Mouse (Mus musculus): Measurements from ENCODE around the gene Auts2. TPM values are rescaled to one million over a fixed set of nuclear protein-coding genes. Genes with fewer than 3 reads are reported as not detected.

Gene Auts2
- polyA plus RNA-seq, 1 experiment from 2014 or later: 97.2 TPM

DNA sequence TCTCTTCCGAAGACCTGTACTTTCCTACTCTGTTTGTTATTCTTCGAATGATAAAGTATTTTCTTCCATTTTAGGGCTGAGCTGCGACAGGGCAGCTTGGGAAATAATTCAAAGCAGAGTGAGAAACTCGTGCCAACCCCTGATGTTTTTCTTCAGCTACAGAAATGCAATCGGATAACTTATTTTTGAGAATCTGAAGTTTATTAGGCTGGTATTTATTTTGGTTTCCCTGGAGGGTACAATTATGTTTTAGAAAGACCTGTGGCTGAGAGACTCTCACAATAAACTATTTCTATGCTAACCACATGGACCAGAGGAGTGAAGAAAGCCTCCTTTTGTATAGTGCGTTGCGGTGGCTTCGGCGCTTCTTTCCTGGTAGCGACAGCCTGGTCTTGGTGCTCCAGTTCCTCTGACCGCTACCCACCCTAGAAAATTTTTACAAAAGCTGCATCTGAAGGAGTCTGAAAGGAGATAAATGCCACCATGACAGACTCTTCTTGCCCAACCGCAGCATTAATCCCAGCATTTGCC, 550.4 kb downstream of the Auts2 start:
- no peaks in the 10 kb centered on the region for H3K27me3 ChIP-seq (replicated peaks; ENCODE audit: control insufficient read depth, insufficient read depth, low read length)
- no peaks in the 10 kb centered on the region for H3K36me3 ChIP-seq (ENCODE audit: control insufficient read depth, insufficient read depth)
- peaks cover 4% of the 10 kb centered on the region; the same call in 1 of the 2 replicates for H3K4me1 ChIP-seq (replicated peaks; ENCODE audit: control insufficient read depth, insufficient read depth, low read length)
- 67% methylated on average over 12 of the region's 12 CpGs for WGBS
- H3K9ac ChIP-seq (replicated peaks; ENCODE audit: low read depth, low read length): no peak overlapping the region
- no peaks in the 10 kb centered on the region for H3K9me3 ChIP-seq (ENCODE audit: control insufficient read depth, low read length)
- no peak overlapping the region for H3K4me2 ChIP-seq (ENCODE audit: low read length)
- no peak overlapping the region for H3K4me3 ChIP-seq (replicated peaks; ENCODE audit: low read length)
- no peak overlapping the region for H3K27ac ChIP-seq (ENCODE audit: low read length)
- ATAC-seq: no peak

DNA sequence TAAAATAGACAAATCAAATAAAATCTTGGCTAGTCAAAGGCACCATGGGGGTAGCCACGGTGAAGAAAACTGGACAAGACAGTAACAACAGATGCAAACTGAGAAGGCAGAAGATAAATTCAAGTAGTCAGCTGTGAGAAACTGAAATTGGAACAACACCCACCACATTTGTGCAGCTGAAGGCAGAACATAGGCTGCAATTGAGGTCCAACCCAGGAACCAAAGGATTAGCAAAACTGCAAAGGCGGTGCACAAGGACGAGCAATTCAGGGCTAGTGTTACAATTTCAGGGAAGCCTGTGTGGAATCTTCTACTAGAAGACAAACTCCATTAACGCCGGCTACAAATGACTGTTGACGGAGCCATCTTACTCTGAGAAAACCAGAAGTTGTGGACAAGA, 550.9 kb downstream of the Auts2 start:
- 83% methylated on average over 6 of the region's 6 CpGs for WGBS
- no peak for ATAC-seq
- H3K9ac ChIP-seq (replicated peaks; ENCODE audit: low read depth, low read length): no peak overlapping the region
- H3K27ac ChIP-seq (ENCODE audit: low read length): no peak overlapping the region
- no peak overlapping the region for H3K4me3 ChIP-seq (replicated peaks; ENCODE audit: low read length)
- no peaks in the 10 kb centered on the region for H3K27me3 ChIP-seq (replicated peaks; ENCODE audit: control insufficient read depth, insufficient read depth, low read length)
- no peaks in the 10 kb centered on the region for H3K36me3 ChIP-seq (ENCODE audit: control insufficient read depth, insufficient read depth)
- peaks cover 4% of the 10 kb centered on the region; the same call in 1 of the 2 replicates for H3K4me1 ChIP-seq (replicated peaks; ENCODE audit: control insufficient read depth, insufficient read depth, low read length)
- no peaks in the 10 kb centered on the region for H3K9me3 ChIP-seq (ENCODE audit: control insufficient read depth, low read length)
- H3K4me2 ChIP-seq (ENCODE audit: low read length): no peak overlapping the region

DNA sequence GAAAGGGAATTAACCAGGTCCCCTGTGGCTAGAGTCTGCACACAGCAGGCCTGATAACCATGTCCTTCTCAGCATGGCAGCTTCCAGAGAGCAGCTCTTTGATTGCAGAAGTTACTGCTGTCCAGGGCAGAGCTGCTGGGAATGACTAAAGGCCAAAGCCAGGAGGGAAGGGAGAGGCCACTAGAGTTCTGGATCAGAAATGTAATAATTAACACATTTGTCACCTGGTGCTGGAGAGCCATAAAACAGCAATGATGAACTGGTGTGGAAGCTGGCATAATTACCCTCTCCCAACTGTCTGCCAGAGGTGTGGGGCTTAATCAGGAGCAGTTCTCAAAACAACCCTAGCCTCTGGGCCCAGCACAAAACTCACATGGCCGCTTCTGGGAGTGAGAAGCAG, 552.6 kb downstream of the Auts2 start:
- Histone ChIP-seq H3K36me3 (ENCODE audit: control insufficient read depth, insufficient read depth) (no peaks in the 10 kb centered on the region), H3K4me1 (replicated peaks; ENCODE audit: control insufficient read depth, insufficient read depth, low read length) (0 out of 2 replicates have a peak, but pooled peaks cover 2% of the 10 kb centered on the region), H3K27ac (ENCODE audit: low read length) (no peak overlapping the region), H3K27me3 (replicated peaks; ENCODE audit: control insufficient read depth, insufficient read depth, low read length) (no peaks in the 10 kb centered on the region), H3K4me3 (replicated peaks; ENCODE audit: low read length) (no peak overlapping the region), H3K9me3 (ENCODE audit: control insufficient read depth, low read length) (no peaks in the 10 kb centered on the region), H3K9ac (replicated peaks; ENCODE audit: low read depth, low read length) (no peak overlapping the region), H3K4me2 (ENCODE audit: low read length) (no peak overlapping the region)
- no peak for ATAC-seq
- WGBS: 60% methylated on average over 1 of the region's 1 CpGs

DNA sequence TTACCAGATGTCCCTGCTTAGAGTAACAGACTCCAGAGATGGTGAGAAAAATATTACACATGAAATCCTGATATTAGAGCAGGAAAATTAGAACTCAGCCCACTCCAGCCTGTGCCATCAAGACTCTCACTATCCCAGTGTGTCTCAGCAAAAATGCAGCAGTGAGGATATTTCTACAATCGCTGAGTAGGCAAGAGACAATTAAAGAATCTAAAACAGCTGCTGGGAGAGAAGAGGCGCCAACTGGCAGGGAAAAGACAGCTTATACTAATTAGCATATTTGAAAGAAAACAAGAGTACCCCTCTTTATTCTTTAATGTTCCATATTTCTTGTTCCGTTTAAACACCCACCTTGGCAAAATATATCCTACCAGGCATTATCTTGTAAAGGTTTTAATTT, 561.7 kb downstream of the Auts2 start:
- Histone ChIP-seq H3K9ac (replicated peaks; ENCODE audit: low read depth, low read length) (no peak overlapping the region), H3K36me3 (ENCODE audit: control insufficient read depth, insufficient read depth) (no peaks in the 10 kb centered on the region), H3K4me3 (replicated peaks; ENCODE audit: low read length) (no peak overlapping the region), H3K9me3 (ENCODE audit: control insufficient read depth, low read length) (no peaks in the 10 kb centered on the region), H3K4me2 (ENCODE audit: low read length) (no peak overlapping the region), H3K27me3 (replicated peaks; ENCODE audit: control insufficient read depth, insufficient read depth, low read length) (no peaks in the 10 kb centered on the region), H3K27ac (ENCODE audit: low read length) (no peak overlapping the region), H3K4me1 (replicated peaks; ENCODE audit: control insufficient read depth, insufficient read depth, low read length) (peaks cover 19% of the 10 kb centered on the region)
- no peak for ATAC-seq
- 33% methylated on average over 3 of the region's 3 CpGs for WGBS

DNA sequence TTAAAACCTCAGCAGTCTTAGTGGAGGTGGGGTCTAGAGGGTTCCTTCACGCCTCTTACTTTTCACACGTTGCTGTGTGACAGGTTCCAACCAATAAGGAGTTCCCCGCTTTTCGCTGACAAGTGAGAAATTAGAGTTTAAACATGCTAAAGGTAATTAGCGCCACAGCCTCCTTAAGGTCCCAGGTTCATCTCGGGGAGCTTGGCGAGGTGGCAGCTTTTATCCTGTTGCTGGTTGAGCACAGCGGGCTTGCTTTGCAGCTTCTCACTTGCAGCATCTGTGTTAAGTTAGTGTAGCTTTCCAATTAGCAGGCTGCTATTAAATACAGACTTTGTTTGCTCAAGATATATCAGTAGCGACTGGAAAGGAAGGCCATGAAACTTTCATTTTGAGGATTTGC, 564.2 kb downstream of the Auts2 start:
- H3K36me3 ChIP-seq (ENCODE audit: control insufficient read depth, insufficient read depth): no peaks in the 10 kb centered on the region
- no peak overlapping the region for H3K4me2 ChIP-seq (ENCODE audit: low read length)
- no peak overlapping the region for H3K27ac ChIP-seq (ENCODE audit: low read length)
- H3K9me3 ChIP-seq (ENCODE audit: control insufficient read depth, low read length): no peaks in the 10 kb centered on the region
- 43% methylated on average over 9 of the region's 9 CpGs for WGBS
- H3K4me3 ChIP-seq (replicated peaks; ENCODE audit: low read length): no peak overlapping the region
- no peaks in the 10 kb centered on the region for H3K27me3 ChIP-seq (replicated peaks; ENCODE audit: control insufficient read depth, insufficient read depth, low read length)
- ATAC-seq: peak; percentile 62; the same call in 1 of the 2 replicates
- H3K4me1 ChIP-seq (replicated peaks; ENCODE audit: control insufficient read depth, insufficient read depth, low read length): peaks cover 15% of the 10 kb centered on the region
- H3K9ac ChIP-seq (replicated peaks; ENCODE audit: low read depth, low read length): no peak overlapping the region

DNA sequence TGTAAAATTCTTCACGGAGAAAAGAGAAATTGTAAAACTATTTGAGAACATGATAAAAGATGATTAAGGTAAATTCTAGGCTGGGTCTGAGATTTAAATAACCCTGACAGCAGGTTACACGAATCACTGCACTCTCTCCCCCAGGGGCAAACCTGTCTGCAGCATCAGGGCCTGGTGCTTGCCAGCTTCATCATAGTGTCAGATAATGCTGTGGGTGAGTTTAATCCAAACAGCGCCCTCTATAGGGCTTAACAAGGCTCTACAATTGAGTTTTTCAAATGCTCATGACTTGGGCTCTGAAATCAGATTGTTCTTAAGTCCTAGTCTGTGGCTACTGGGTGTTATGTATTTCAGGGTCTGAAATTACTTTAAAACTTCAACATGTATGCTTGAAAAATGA, 565.6 kb downstream of the Auts2 start:
- 60% methylated on average over 3 of the region's 3 CpGs for WGBS
- Histone ChIP-seq H3K4me1 (replicated peaks; ENCODE audit: control insufficient read depth, insufficient read depth, low read length) (peaks cover 20% of the 10 kb centered on the region), H3K27me3 (replicated peaks; ENCODE audit: control insufficient read depth, insufficient read depth, low read length) (no peaks in the 10 kb centered on the region), H3K4me2 (ENCODE audit: low read length) (no peak overlapping the region), H3K9ac (replicated peaks; ENCODE audit: low read depth, low read length) (no peak overlapping the region), H3K27ac (ENCODE audit: low read length) (no peak overlapping the region), H3K9me3 (ENCODE audit: control insufficient read depth, low read length) (no peaks in the 10 kb centered on the region), H3K36me3 (ENCODE audit: control insufficient read depth, insufficient read depth) (no peaks in the 10 kb centered on the region), H3K4me3 (replicated peaks; ENCODE audit: low read length) (no peak overlapping the region)
- no peak for ATAC-seq

DNA sequence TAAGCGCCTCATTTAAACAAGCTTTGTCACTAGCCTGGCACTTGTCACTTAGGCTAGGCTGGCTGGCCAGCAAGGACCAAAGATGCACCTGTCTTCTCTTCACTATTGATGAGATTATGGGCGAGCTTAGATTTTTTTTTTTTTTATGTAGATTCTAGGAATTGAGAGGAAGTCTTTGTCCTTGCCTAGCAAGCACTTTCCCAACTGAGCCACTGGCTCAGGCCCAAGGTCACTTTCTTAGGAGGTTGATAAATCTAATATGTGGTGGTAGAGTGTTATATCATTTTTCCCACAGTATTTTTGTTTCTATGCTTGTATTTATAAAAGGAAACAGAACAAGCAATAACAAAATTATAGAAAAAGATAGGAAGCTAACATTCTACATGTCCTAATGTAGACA, 571.2 kb downstream of the Auts2 start:
- H3K4me3 ChIP-seq (replicated peaks; ENCODE audit: low read length): no peak overlapping the region
- WGBS: 80% methylated on average over 2 of the region's 2 CpGs
- H3K27ac ChIP-seq (ENCODE audit: low read length): no peak overlapping the region

DNA sequence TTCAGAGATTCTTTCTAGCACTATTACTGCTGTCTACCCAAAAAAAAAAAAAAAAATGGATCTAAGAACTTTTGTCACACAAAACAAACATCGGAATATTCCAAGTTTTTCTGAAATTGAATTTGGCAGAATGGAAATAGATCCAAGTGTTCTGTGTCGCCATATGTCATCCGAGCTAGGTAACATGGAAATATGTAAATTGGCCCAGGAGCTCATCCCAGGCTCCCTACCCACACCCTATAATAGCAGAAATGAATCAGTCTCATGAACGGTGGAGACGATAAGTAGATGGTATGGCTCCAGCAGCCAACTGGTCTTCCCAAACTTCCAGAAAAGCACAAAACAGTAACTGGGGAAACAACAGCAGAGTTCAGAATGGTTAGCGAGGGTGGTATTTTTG, 577.6 kb downstream of the Auts2 start:
- H3K4me2 ChIP-seq (ENCODE audit: low read length): no peak overlapping the region
- 68% methylated on average over 6 of the region's 6 CpGs for WGBS

More for the DNA sequence above, 571.2 kb downstream of the Auts2 start:
- Histone ChIP-seq H3K36me3 (ENCODE audit: control insufficient read depth, insufficient read depth) (no peaks in the 10 kb centered on the region), H3K9me3 (ENCODE audit: control insufficient read depth, low read length) (no peaks in the 10 kb centered on the region), H3K27me3 (replicated peaks; ENCODE audit: control insufficient read depth, insufficient read depth, low read length) (no peaks in the 10 kb centered on the region), H3K4me2 (ENCODE audit: low read length) (no peak overlapping the region), H3K9ac (replicated peaks; ENCODE audit: low read depth, low read length) (no peak overlapping the region), H3K4me1 (replicated peaks; ENCODE audit: control insufficient read depth, insufficient read depth, low read length) (peaks cover 22% of the 10 kb centered on the region)
- no peak for ATAC-seq

DNA sequence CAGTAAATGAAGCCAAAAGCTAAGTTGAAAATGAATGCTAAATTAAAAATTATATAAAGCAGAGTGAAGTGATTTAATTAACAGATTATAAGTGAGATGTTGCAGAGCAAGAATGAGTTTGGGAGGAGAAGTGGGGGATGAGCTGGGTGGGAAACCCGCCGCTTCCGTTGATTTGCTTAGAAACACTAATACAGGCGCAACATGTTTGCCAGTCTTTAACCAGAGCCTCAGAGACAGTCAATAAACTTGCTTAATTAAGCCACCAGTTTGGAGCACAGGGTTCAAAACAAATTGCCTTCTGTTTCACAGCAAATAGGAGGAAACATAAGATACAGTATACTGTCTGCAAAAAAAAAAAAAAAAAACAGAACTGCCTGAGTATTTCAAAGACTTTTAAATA, 579.6 kb downstream of the Auts2 start:
- H3K4me2 ChIP-seq (ENCODE audit: low read length): no peak overlapping the region
- H3K4me3 ChIP-seq (replicated peaks; ENCODE audit: low read length): no peak overlapping the region
- peak; percentile 62 for ATAC-seq
- no peak overlapping the region for H3K9ac ChIP-seq (replicated peaks; ENCODE audit: low read depth, low read length)
- peaks cover 28% of the 10 kb centered on the region for H3K4me1 ChIP-seq (replicated peaks; ENCODE audit: control insufficient read depth, insufficient read depth, low read length)
- H3K27ac ChIP-seq (ENCODE audit: low read length): no peak overlapping the region
- no peaks in the 10 kb centered on the region for H3K36me3 ChIP-seq (ENCODE audit: control insufficient read depth, insufficient read depth)
- no peaks in the 10 kb centered on the region for H3K27me3 ChIP-seq (replicated peaks; ENCODE audit: control insufficient read depth, insufficient read depth, low read length)
- WGBS: 55% methylated on average over 4 of the region's 4 CpGs
- no peaks in the 10 kb centered on the region for H3K9me3 ChIP-seq (ENCODE audit: control insufficient read depth, low read length)

More for the DNA sequence above, 577.6 kb downstream of the Auts2 start:
- Histone ChIP-seq H3K9ac (replicated peaks; ENCODE audit: low read depth, low read length) (no peak overlapping the region), H3K27ac (ENCODE audit: low read length) (no peak overlapping the region), H3K4me3 (replicated peaks; ENCODE audit: low read length) (no peak overlapping the region), H3K27me3 (replicated peaks; ENCODE audit: control insufficient read depth, insufficient read depth, low read length) (no peaks in the 10 kb centered on the region), H3K4me1 (replicated peaks; ENCODE audit: control insufficient read depth, insufficient read depth, low read length) (peaks cover 31% of the 10 kb centered on the region), H3K9me3 (ENCODE audit: control insufficient read depth, low read length) (no peaks in the 10 kb centered on the region), H3K36me3 (ENCODE audit: control insufficient read depth, insufficient read depth) (no peaks in the 10 kb centered on the region)
- ATAC-seq: no peak

DNA sequence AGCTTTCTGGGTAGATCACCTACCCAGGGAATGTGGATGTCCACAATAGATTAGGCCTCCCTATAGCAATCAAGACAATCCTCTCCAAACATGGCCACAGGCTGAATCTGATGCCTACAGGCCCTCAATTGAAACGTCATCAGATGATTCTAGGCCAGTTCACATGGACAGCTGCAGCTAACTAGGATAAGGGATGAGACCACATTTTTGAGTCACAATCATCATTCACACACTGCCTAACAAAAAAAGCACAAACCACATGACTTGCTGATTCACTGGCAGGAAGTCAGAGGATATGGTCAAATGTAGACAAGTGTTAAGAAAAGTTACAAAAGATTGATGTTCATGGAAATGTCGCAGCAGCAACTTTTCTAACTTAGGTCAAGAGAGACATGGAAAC, 581.3 kb downstream of the Auts2 start:
- Histone ChIP-seq H3K9me3 (ENCODE audit: control insufficient read depth, low read length) (no peaks in the 10 kb centered on the region), H3K9ac (replicated peaks; ENCODE audit: low read depth, low read length) (no peak overlapping the region), H3K4me2 (ENCODE audit: low read length) (no peak overlapping the region), H3K27ac (ENCODE audit: low read length) (no peak overlapping the region), H3K4me1 (replicated peaks; ENCODE audit: control insufficient read depth, insufficient read depth, low read length) (peaks cover 21% of the 10 kb centered on the region), H3K27me3 (replicated peaks; ENCODE audit: control insufficient read depth, insufficient read depth, low read length) (no peaks in the 10 kb centered on the region), H3K4me3 (replicated peaks; ENCODE audit: low read length) (no peak overlapping the region), H3K36me3 (ENCODE audit: control insufficient read depth, insufficient read depth) (no peaks in the 10 kb centered on the region)
- no peak for ATAC-seq
- WGBS: 85% methylated on average over 2 of the region's 2 CpGs
